Mouse (Mus musculus): Measurements from ENCODE around the gene Fzd4.

DNA sequence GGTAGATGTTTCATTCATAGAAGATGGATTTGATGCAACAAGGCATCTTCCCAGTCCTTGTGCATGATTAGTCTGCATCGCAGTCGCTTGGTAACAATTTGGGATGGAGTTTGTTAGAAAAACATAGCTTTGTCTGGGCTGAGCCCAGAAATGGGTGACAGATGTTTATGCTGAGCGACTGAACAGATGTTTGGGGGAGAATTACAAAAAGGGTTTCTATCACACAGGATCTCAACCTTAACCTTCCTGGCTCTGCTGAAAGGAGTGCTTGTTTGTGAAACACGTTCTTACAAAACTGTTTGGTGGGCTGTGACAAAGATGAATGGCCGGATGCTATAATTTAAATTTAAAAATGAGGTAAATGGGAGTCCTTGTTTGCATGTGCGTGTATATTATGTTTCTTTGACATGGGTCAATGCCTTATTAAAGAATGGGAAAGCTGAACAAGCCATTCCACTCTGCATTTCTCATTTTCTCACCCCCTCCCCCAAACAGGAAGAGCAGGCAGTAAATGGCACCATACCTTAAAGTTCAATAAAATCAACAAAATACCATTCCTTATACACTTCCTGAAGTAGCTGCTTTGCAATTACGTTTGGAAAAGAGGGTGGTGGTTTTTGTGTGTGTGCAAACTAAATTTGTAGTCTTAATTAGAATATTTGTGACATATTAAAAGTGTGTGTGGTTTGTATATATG, 52.4 kb downstream of the Fzd4 start:
- TF ChIP-seq CTCF (IDR thresholded peaks at IDR 0.05; ENCODE audit: low read depth, low read length) (no peak), POLR2AphosphoS5 (IDR thresholded peaks at IDR 0.05; ENCODE audit: insufficient replicate concordance, low read depth, low read length) (no peak), TAL1 (conservative IDR thresholded peaks at IDR 0.05; ENCODE audit: low read depth, low read length) (no peak)

Data from G1E (cell line).